Mouse (Mus musculus): Measurements from ENCODE around the gene Clstn1. TPM values are rescaled to one million over a fixed set of nuclear protein-coding genes. Genes with fewer than 3 reads are reported as not detected.

Gene Clstn1
- polyA plus RNA-seq, 1 experiment, result 17.2 TPM

DNA sequence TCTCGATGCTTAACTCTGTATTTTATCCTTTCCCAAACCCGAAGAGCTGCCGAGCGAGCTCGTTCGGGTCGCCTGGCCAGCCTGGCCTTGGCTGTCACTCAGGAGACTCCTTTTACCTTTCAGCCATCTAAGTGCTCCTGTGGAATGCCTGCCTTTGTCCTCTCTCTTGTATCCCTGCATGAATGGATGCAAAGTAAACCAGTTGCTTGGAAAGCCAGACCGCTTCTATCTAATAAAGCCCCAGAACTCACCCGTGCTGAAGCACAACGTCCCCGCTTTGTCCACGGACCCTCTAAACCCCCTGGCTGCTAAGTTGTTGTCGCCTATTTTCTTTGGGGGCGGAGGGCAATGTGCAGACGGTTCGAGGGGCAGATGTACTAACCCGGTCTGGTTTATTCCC is 40.5 kb downstream of the Clstn1 start:
- no peaks in the 10 kb centered on the region for H3K4me1 ChIP-seq (ENCODE audit: control insufficient read depth, insufficient read depth, insufficient read length)
- no peak for DNase-seq (ENCODE audit: low read depth in 1 of 2, low spot score in 2 of 2)
- H3K27ac ChIP-seq (ENCODE audit: insufficient read depth, low read length), result no peak overlapping the region
- H3K27me3 ChIP-seq (ENCODE audit: control insufficient read depth, insufficient read depth, low read length), result no peaks in the 10 kb centered on the region
- TF ChIP-seq CTCF (IDR thresholded peaks at IDR 0.05; ENCODE audit: extremely low read depth, insufficient read depth, insufficient read length, insufficient replicate concordance) (no peak), POLR2A (IDR thresholded peaks at IDR 0.05; ENCODE audit: low read depth, low read length) (no peak)
- no peak overlapping the region for H3K4me3 ChIP-seq (ENCODE audit: extremely low read depth, insufficient read depth, insufficient read length)
- no peaks in the 10 kb centered on the region for H3K36me3 ChIP-seq (ENCODE audit: control insufficient read depth, insufficient read depth, low read length)
- 93% methylated on average over 17 of the region's 17 CpGs for WGBS

DNA sequence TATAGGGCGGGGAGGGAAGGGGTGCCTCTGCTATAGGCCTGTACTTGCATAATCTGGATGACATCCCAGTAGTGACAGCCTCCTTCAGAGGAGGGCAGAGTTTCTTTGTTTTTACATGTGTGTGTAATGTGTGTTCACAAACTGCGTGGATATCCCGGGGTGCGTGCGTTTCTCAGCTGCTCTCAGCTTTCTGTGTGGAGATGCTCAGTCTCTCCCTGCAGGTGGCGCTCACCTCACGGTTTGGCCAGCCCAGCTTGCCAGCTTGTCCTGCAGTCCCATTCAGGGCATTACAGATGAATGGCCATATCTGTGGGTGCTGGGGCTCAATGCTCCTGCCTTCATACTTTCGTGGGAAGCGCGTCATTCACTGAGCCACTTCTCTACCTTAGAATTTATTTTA is 42.1 kb downstream of the Clstn1 start:
- Histone ChIP-seq H3K4me3 (ENCODE audit: extremely low read depth, insufficient read depth, insufficient read length) (no peak overlapping the region), H3K27me3 (ENCODE audit: control insufficient read depth, insufficient read depth, low read length) (no peaks in the 10 kb centered on the region), H3K36me3 (ENCODE audit: control insufficient read depth, insufficient read depth, low read length) (no peaks in the 10 kb centered on the region), H3K27ac (ENCODE audit: insufficient read depth, low read length) (no peak overlapping the region), H3K4me1 (ENCODE audit: control insufficient read depth, insufficient read depth, insufficient read length) (no peaks in the 10 kb centered on the region)
- DNase-seq (ENCODE audit: low read depth in 1 of 2, low spot score in 2 of 2), result peak; percentile 26 to 69
- TF ChIP-seq CTCF (IDR thresholded peaks at IDR 0.05; ENCODE audit: extremely low read depth, insufficient read depth, insufficient read length, insufficient replicate concordance) (peak; percentile 93), POLR2A (IDR thresholded peaks at IDR 0.05; ENCODE audit: low read depth, low read length) (no peak)
- WGBS, result 57% methylated on average over 10 of the region's 10 CpGs

DNA sequence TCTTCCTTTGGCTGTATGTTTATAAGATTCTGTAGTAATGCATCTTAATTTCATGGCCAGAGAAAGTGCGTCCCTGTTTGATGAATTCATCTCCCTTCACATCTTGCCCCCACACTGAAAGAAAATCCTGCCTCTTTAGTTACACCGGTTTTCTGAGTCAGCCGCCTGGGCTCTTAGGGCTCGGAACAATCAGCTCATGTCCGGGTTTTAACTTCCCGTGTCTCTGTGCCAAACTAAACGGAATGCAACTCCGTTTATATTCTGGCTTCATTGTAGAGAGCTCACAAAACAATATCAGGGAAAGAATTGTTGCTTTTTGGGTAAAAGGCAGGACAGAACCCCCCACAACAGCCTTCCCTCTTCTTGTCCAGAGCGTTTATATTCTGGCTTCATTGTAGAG is 42.5 kb downstream of the Clstn1 start:
- H3K4me1 ChIP-seq (ENCODE audit: control insufficient read depth, insufficient read depth, insufficient read length), result no peaks in the 10 kb centered on the region
- TF ChIP-seq CTCF (IDR thresholded peaks at IDR 0.05; ENCODE audit: extremely low read depth, insufficient read depth, insufficient read length, insufficient replicate concordance) (no peak), POLR2A (IDR thresholded peaks at IDR 0.05; ENCODE audit: low read depth, low read length) (no peak)
- no peak for DNase-seq (ENCODE audit: low read depth in 1 of 2, low spot score in 2 of 2)
- H3K27me3 ChIP-seq (ENCODE audit: control insufficient read depth, insufficient read depth, low read length), result no peaks in the 10 kb centered on the region
- H3K4me3 ChIP-seq (ENCODE audit: extremely low read depth, insufficient read depth, insufficient read length), result no peak overlapping the region
- no peak overlapping the region for H3K27ac ChIP-seq (ENCODE audit: insufficient read depth, low read length)
- no peaks in the 10 kb centered on the region for H3K36me3 ChIP-seq (ENCODE audit: control insufficient read depth, insufficient read depth, low read length)
- 89% methylated on average over 9 of the region's 9 CpGs for WGBS

DNA sequence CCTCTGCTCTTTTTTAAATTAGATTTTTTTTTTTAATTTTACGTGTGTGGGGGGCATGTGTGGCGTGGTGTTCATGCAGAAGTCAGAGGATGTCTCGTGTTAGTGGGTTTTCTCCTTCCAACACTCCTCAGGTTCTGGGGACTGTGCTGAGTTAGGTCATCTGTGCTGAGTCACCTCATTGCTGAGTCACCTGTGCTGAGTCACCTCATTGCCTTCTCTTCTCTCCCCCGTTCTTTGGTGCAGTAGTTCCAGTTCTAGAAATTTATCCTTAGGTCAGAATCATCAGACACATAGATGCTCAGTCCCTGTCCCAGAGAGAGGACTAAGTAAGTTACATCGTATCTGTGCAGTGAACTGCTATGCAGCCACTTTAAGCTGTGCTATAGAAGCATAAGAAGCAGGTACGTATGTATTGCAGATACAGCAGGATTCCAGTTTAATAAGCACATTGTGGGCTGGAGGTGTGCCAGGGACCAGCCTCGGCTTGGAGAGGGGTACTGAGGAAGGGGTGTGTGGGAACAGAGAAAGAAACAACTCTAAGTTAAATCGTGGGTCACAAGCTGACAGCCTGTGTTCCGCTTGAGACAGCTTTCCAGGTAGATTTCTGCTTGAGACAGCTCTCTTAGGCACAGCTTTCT is 46.5 kb downstream of the Clstn1 start:
- Histone ChIP-seq H3K4me3 (ENCODE audit: extremely low read depth, insufficient read depth, insufficient read length) (no peak overlapping the region), H3K4me1 (ENCODE audit: control insufficient read depth, insufficient read depth, insufficient read length) (no peaks in the 10 kb centered on the region), H3K27ac (ENCODE audit: insufficient read depth, low read length) (no peak overlapping the region), H3K27me3 (ENCODE audit: control insufficient read depth, insufficient read depth, low read length) (no peaks in the 10 kb centered on the region), H3K36me3 (ENCODE audit: control insufficient read depth, insufficient read depth, low read length) (no peaks in the 10 kb centered on the region)
- no peak for DNase-seq (ENCODE audit: low read depth in 1 of 2, low spot score in 2 of 2)
- TF ChIP-seq POLR2A (IDR thresholded peaks at IDR 0.05; ENCODE audit: low read depth, low read length) (no peak), CTCF (IDR thresholded peaks at IDR 0.05; ENCODE audit: extremely low read depth, insufficient read depth, insufficient read length, insufficient replicate concordance) (no peak)
- 78% methylated on average over 9 of the region's 9 CpGs for WGBS

DNA sequence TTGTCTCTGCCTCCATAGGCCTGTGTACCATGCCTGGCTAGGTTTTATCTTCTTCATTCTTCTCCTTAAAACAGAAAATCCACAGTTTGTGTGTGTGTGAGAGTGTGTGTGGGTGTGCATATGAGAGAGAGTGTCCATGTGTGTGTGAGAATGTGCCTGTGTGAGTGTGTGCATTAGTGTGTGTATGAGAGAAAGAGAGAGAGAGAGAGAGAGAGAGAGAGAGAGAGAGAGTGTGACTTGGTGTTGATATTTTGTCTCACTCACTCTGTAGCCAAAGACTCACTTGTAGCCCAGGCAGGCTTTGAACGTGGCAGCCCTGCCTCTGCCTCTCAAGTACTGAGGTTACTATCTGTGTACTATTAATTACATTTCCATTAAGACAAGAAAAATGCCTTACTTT is 47.9 kb downstream of the Clstn1 start:
- 67% methylated on average over 1 of the region's 1 CpGs for WGBS
- Histone ChIP-seq H3K27ac (ENCODE audit: insufficient read depth, low read length) (no peak overlapping the region), H3K4me3 (ENCODE audit: extremely low read depth, insufficient read depth, insufficient read length) (no peak overlapping the region), H3K27me3 (ENCODE audit: control insufficient read depth, insufficient read depth, low read length) (no peaks in the 10 kb centered on the region), H3K36me3 (ENCODE audit: control insufficient read depth, insufficient read depth, low read length) (no peaks in the 10 kb centered on the region), H3K4me1 (ENCODE audit: control insufficient read depth, insufficient read depth, insufficient read length) (no peaks in the 10 kb centered on the region)
- no peak for TF ChIP-seq CTCF (IDR thresholded peaks at IDR 0.05; ENCODE audit: extremely low read depth, insufficient read depth, insufficient read length, insufficient replicate concordance)
- TF ChIP-seq POLR2A (IDR thresholded peaks at IDR 0.05; ENCODE audit: low read depth, low read length), result no peak
- DNase-seq (ENCODE audit: low read depth in 1 of 2, low spot score in 2 of 2), result no peak

DNA sequence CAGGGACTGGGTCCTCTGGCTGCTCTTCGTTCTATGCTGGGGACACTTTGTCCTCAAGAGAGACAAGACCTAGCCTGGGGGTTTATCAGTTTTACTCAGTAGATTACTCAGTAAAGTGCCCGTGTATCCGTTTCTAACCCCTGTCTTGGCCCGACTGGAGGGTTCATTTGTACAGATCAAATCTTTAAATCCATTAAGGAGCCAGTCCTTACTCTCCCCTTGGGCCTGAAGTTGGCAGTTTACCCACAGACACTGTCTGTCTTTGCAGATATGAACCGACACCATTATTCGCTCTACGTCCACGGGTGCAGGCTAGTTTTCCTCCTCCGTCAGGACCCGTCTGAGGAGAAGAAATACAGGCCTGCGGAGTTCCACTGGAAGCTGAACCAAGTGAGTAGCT is 48.7 kb downstream of the Clstn1 start:
- DNase-seq (ENCODE audit: low read depth in 1 of 2, low spot score in 2 of 2), result no peak
- H3K4me3 ChIP-seq (ENCODE audit: extremely low read depth, insufficient read depth, insufficient read length), result no peak overlapping the region
- TF ChIP-seq CTCF (IDR thresholded peaks at IDR 0.05; ENCODE audit: extremely low read depth, insufficient read depth, insufficient read length, insufficient replicate concordance), result no peak
- no peak for TF ChIP-seq POLR2A (IDR thresholded peaks at IDR 0.05; ENCODE audit: low read depth, low read length)
- H3K36me3 ChIP-seq (ENCODE audit: control insufficient read depth, insufficient read depth, low read length), result no peaks in the 10 kb centered on the region
- H3K27me3 ChIP-seq (ENCODE audit: control insufficient read depth, insufficient read depth, low read length), result no peaks in the 10 kb centered on the region
- no peak overlapping the region for H3K27ac ChIP-seq (ENCODE audit: insufficient read depth, low read length)
- no peaks in the 10 kb centered on the region for H3K4me1 ChIP-seq (ENCODE audit: control insufficient read depth, insufficient read depth, insufficient read length)
- WGBS, result 84% methylated on average over 11 of the region's 11 CpGs

GRCm38 (mm10) chr4:149635915-149636415 is 49.7 kb downstream of the Clstn1 start:
- H3K36me3 ChIP-seq (ENCODE audit: control insufficient read depth, insufficient read depth, low read length), result no peaks in the 10 kb centered on the region
- WGBS, result 73% methylated on average over 8 of the region's 8 CpGs
- no peak for TF ChIP-seq POLR2A (IDR thresholded peaks at IDR 0.05; ENCODE audit: low read depth, low read length)
- no peak for TF ChIP-seq CTCF (IDR thresholded peaks at IDR 0.05; ENCODE audit: extremely low read depth, insufficient read depth, insufficient read length, insufficient replicate concordance)

More at GRCm38 (mm10) chr4:149635915-149636415, 49.7 kb downstream of the Clstn1 start:
- no peak overlapping the region for H3K27ac ChIP-seq (ENCODE audit: insufficient read depth, low read length)
- no peak for DNase-seq (ENCODE audit: low read depth in 1 of 2, low spot score in 2 of 2)
- peaks cover 3% of the 10 kb centered on the region; the same call in 1 of the 2 replicates for H3K4me1 ChIP-seq (ENCODE audit: control insufficient read depth, insufficient read depth, insufficient read length)
- no peak overlapping the region for H3K4me3 ChIP-seq (ENCODE audit: extremely low read depth, insufficient read depth, insufficient read length)
- H3K27me3 ChIP-seq (ENCODE audit: control insufficient read depth, insufficient read depth, low read length), result no peaks in the 10 kb centered on the region
